Mouse (Mus musculus) spleen, postnatal 14 days (tissue): ENCODE results near the gene Tyw1.
"Not testable (repeated sequence)": the region's sequence is repeated elsewhere in the genome, so short reads cannot be mapped to it uniquely, and the experiment has no call there.

Experiments
- DNase-seq, 2 experiments: peaks; one replicate each; pipeline ENCODE4 v3.0.0; 2021 to 2022; ENCODE audit warnings: low spot score in 2 of 2

Gene Tyw1

GRCm38 (mm10) chr5:130255017-130255720 is at the start of gene Tyw1, which contains the start of gene Sbds:
TSS of gene Tyw1 (plus strand) at chr5:130255619.
TSS of gene Sbds (minus strand) at chr5:130255530.
- DNase-seq, result peak; percentile 95 to 96

- no peak for DNase-seq
Observed at GRCm38 (mm10) chr5:130207299-130207698, 48.1 kb upstream of the Tyw1 start.

DNA sequence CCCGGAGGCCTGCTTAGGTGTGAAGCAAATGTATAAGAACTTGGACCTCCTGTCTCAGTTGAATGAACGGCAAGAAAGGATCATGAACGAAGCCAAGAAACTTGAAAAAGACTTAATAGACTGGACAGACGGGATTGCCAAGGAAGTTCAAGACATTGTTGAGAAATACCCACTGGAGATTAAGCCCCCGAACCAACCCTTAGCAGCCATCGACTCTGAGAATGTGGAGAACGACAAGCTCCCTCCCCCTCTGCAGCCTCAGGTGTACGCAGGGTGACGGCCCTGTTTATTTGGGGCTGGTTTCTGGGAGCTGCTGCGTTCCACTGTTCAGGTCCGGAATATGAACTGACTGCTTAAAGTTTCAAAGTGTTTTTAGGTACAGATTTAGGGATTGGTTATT is 42.5 kb upstream of the Tyw1 start:
- DNase-seq, result no peak

GRCm38 (mm10) chr5:130216781-130217180 is 38.6 kb upstream of the Tyw1 start, which contains the start of gene Tmem248:
TSS of gene Tmem248 (plus strand) at chr5:130217081.
- no peak for DNase-seq

DNA sequence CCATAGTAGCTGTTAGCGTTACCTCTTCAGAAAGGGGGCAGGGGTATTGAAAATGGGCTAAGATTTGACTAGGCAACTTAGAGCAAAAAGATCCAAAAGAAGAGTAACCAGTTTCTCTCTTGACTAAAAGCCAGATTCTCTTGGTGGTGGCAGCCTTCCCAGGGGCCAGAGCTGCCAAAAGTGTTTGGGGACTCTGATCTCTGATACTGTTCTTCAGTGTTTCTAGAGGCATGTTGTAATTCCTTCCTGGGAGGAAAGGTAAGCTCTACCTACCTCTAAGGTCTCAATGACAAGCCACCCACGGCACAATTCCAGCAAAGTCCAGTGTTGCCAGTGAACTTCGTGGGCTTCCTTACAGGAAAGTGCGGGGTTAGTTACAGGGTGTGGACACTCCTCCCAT is 38.0 kb upstream of the Tyw1 start:
- no peak for DNase-seq

DNA sequence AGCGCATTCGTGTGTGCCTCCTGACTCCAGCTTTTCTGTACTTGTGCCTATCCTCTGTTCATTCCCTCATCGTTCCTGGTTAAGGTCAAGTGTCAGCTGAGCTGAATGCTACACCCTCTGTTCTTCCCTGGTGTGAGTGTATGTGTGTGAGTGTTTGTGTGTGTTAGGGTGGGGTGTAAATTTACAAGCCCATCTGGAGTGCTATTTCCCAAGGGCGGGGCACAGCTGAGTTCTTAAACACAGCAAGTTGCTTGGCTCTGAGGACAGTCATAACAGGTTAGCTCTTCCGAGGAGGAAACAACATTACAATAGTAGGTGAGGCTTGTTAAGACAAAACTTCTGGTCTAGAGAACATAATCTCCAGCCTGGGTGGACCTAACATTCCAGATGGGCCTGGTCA is 37.1 kb upstream of the Tyw1 start:
- no peak for DNase-seq

DNA sequence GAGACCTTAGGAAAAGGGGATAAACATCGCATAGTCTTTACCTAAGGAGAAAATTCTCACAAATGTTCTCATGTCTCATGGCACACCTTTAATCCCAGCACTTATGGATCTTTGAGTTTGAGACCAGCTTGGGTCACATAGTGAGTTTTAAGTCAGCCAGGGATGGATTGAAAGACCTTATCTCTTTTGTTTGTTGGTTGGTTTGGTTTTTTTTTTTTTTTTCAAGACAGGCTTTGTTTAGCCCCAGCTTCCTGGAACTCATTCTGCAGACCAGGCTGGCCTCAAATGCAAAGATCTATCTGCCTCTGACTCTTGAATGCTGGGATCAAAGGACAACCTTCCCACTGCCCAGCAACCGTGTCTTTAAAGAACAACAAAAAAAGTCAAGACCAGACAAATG is 34.1 kb upstream of the Tyw1 start:
- no peak for DNase-seq

GRCm38 (mm10) chr5:130221760-130222145 is 33.7 kb upstream of the Tyw1 start:
- no peak for DNase-seq

DNA sequence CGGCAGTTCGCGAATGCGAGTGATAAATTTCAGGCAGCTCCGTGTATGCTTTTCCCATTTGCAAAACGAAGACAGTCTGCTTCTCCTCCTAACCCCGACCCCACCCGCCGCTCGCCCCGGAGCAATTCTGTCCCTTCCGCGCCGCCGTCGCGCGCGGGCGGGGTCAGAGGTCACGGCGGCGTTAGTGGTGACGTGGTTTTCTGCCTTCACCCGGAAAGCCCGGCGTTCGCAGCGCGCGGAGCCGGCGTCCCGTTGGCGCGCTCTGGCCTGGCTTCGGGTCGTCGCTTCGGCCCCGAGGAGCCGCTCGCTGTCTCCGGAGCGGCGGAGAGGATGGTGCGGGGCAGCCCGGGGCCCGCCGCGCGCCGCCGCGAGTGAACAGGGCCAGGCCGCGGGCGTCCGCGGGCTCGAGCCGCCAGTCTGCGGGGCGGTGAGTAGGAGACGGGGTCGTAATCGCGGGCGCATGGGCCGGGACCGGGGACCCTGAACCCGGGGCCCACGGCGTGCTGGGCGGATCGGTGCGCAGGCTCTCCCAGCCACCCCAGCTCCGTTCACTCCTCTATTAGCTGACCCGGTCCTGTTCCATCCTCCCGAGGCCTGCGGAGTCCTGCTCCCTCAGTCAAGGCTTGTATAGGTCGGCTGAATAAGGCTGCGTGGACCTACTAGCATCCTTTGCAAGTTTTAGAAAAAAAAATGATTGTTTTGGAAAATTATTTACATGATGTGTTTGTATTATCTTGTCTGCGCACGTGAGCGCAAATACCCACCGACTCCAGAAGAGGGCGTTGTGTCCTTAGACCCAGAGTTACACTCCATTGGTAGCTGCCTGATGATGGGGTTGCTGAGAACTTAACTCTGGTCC is 33.0 kb upstream of the Tyw1 start:
- peak; percentile 91 to 96 for DNase-seq

DNA sequence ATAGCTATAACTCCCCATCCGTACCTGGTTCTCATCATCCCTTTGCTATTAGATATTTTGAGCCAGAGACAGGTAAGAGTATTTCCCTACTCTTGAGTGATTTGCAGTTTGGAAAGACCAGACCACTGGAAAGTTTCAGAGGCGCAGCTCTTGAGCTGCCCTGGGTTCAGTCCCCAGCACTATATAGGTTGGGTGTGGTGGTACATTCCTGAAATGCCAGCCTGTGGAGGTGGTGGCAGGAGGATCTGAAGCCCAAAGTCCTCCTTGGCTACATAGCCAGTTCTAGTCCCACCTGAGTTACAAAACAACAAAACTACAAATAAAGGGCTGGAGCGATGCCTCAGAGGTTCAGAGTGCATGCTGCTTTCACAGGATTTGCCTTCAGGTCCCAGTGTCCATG is 28.6 kb upstream of the Tyw1 start:
- DNase-seq, result no peak

DNA sequence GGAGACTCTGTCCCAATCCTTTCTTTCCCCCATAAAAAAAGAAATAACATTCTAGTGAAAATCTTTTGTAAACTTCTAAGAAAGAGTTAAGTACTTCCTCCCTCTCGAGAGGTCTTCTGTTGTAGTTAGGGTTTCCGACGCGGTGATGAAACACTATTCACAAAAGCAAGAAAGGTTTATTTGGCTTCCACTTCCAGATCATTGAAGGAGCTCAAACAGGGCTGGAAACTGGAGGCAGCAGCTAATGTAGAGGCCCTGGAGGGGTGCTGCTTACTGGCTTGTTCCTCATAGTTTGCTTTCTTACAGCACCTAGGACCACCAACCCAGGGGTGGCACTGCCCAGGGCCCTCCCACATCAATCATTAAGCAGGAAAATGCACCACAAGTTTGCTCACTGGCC is 27.3 kb upstream of the Tyw1 start:
- no peak for DNase-seq

DNA sequence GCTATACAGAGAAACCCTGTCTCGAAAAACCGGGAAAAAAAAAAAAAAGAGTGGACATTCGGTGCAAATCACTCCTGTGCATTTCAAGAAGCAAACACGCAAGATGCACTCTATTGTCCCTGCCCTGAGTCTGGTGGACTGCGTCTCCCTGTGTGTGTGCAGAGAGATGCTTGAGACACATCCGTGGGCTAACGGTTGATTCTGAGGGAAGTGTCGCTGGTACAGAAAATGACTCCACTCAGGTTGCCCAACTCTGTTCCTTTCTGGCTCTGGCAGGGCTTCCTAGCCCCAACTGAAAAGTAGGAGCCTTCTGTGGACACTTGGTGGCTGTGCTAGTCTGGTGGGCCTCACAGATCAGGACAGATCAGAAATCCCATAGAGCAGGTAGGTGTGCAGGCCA is 19.1 kb upstream of the Tyw1 start:
- DNase-seq, result no peak

- no peak for DNase-seq
Observed at GRCm38 (mm10) chr5:130239236-130239635, 16.2 kb upstream of the Tyw1 start.

DNA sequence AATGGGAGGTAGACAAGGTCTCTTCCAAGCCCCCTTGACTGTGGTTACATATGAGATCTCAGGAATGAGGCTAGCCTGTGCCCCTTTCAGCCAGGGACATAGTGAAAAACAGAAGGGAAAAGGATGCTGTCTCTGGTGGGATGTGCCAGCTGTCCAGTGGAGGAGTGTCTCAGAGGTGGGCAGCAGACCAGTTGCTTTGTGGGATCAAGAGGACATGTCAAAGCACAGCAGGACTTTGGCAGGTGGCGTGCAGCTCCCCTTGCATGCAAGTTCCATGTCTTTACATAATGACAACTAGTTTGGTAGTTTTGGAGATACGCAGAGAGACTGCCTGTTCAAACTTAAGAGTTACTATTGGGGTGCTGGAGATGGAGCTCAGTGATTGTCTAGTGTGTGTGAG is 15.6 kb upstream of the Tyw1 start:
- no peak for DNase-seq

- DNase-seq, result no peak
Observed at GRCm38 (mm10) chr5:130241426-130241825, 14.0 kb upstream of the Tyw1 start.

GRCm38 (mm10) chr5:130247823-130248222 is 7.6 kb upstream of the Tyw1 start:
- no peak for DNase-seq

- no peak for DNase-seq
Observed at GRCm38 (mm10) chr5:130254164-130255016, 1.0 kb upstream of the Tyw1 start.

- DNase-seq, result not testable (repeated sequence)
Observed at GRCm38 (mm10) chr5:130255799-130256525, 543 bp downstream of the Tyw1 start.

- DNase-seq, result peak; percentile 78 to 84
Observed at GRCm38 (mm10) chr5:130256678-130257271, 1.4 kb downstream of the Tyw1 start.

DNA sequence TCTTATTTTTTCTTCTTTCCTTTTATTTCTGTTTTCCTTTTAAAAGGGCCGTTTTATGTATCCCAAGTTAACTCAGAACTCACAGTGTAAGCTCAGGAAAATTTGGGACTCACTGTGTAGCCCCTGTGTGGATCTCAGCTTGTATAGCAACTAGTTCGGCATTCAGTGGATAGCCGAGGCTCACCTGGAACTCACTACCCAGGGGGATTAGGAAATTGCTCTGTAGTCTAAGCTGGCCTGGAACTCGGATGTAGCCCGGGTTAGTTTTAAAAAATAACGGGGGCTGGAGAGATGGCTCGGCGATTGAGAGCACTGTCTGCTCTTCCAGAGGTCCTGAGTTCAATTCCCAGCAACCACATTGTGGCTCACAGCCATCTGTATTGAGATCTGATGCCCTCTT is 1.9 kb downstream of the Tyw1 start:
- no peak for DNase-seq

DNA sequence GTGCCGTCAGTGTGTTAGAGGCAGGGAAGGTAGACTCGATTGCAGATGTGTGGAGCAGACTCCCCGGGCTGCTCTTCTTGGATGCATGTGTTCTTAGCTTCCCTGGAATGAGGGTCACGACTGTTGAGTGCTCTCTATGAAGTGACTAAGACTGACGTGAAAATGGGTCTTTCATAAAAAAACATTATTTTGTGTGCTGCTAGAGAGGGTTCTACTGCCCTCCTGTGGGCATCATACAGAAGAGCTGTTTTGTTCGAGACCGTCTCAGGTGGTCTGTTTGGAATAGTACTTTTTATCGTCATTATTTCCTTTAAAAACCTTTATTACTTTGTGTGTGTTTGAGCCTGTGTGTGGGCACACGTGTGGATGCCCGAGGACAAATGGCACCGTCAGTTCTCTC is 8.0 kb downstream of the Tyw1 start:
- DNase-seq, result no peak
